Mouse (Mus musculus) hindlimb bud, embryonic 11.5 days (tissue): Measurements from ENCODE around the gene Etl4.

Experiments
- DNase-seq: peaks from one replicate; pipeline ENCODE4 v3.0.0-alpha.2; 2012; ENCODE audit warnings: low read depth, low spot score; ENCODE audit errors: extremely low spot score

The Etl4 gene

GRCm38 (mm10) chr2:20518506-20518905, 608.9 kb downstream of the Etl4 start:
- no peak for DNase-seq

- DNase-seq = no peak
These were observed 610.0 kb downstream of the Etl4 start for GRCm38 (mm10) chr2:20519447-20520098.

- DNase-seq = no peak
These were observed 610.5 kb downstream of the Etl4 start for GRCm38 (mm10) chr2:20520099-20520475.

- no peak for DNase-seq
These were observed 611.3 kb downstream of the Etl4 start for GRCm38 (mm10) chr2:20520636-20521595.

GRCm38 (mm10) chr2:20521686-20522285, 612.2 kb downstream of the Etl4 start:
- no peak for DNase-seq

GRCm38 (mm10) chr2:20523636-20524035, 614.1 kb downstream of the Etl4 start:
- no peak for DNase-seq

GRCm38 (mm10) chr2:20525879-20526593, 616.5 kb downstream of the Etl4 start:
- DNase-seq = no peak

- no peak for DNase-seq
These were observed 617.3 kb downstream of the Etl4 start for GRCm38 (mm10) chr2:20526856-20527255.

- no peak for DNase-seq
These were observed 623.0 kb downstream of the Etl4 start for GRCm38 (mm10) chr2:20532623-20533022.

GRCm38 (mm10) chr2:20537785-20538184, 628.2 kb downstream of the Etl4 start:
- no peak for DNase-seq

GRCm38 (mm10) chr2:20538871-20539270, 629.3 kb downstream of the Etl4 start:
- DNase-seq = no peak

- DNase-seq = no peak
These were observed 631.7 kb downstream of the Etl4 start for GRCm38 (mm10) chr2:20541261-20541660.

- DNase-seq = no peak
These were observed 632.7 kb downstream of the Etl4 start for GRCm38 (mm10) chr2:20542286-20542685.

- DNase-seq = no peak
These were observed 636.0 kb downstream of the Etl4 start for GRCm38 (mm10) chr2:20545624-20546023.

- DNase-seq = no peak
These were observed 637.1 kb downstream of the Etl4 start for GRCm38 (mm10) chr2:20546496-20547348.

- DNase-seq = no peak
These were observed 637.7 kb downstream of the Etl4 start for GRCm38 (mm10) chr2:20547349-20547677.

- DNase-seq = no peak
These were observed 638.4 kb downstream of the Etl4 start for GRCm38 (mm10) chr2:20547686-20548624.

GRCm38 (mm10) chr2:20549065-20549464, 639.5 kb downstream of the Etl4 start:
- no peak for DNase-seq

- no peak for DNase-seq
These were observed 640.4 kb downstream of the Etl4 start for GRCm38 (mm10) chr2:20549996-20550395.
